Mouse (Mus musculus): ENCODE measurements around the gene Psapl1.

The Psapl1 gene

GRCm38 (mm10) chr5:36203916-36204315 is at the start of gene Psapl1:
Gene Psapl1 (plus strand): TSS chr5:36204021.
- no peak for DNase-seq (ENCODE audit: low read depth, low spot score)

DNA sequence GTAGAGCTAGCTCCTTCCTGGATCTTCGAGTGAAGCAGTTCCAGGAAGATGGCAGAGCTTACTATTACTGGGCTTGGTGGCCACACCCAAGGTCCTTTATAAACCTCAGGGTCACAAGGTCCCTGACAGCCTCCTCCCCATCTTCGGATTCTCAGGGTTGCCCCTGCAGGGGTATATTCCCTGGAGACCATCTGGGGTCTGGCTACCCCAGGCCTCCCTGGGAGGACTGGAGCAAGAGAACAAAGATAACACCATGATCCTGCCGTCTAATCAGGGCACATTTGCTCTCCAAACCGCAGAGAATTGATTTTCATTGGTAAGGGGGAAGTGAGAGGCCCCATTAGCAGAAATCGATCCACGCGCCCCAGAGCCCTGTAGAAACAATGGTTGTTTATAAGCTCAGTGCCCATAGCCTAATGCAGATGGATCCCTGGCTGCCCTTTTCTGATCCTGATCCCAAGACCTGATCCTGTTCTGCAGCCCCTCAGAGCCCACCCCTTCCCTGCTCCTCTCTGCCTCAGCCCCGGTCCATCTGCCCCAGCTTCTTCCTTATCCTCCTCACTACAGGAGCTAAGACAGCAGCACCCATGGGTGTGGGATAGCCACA is 48.8 kb upstream of the Psapl1 start:
- DNase-seq (ENCODE audit: low read depth, low spot score), result no peak

DNA sequence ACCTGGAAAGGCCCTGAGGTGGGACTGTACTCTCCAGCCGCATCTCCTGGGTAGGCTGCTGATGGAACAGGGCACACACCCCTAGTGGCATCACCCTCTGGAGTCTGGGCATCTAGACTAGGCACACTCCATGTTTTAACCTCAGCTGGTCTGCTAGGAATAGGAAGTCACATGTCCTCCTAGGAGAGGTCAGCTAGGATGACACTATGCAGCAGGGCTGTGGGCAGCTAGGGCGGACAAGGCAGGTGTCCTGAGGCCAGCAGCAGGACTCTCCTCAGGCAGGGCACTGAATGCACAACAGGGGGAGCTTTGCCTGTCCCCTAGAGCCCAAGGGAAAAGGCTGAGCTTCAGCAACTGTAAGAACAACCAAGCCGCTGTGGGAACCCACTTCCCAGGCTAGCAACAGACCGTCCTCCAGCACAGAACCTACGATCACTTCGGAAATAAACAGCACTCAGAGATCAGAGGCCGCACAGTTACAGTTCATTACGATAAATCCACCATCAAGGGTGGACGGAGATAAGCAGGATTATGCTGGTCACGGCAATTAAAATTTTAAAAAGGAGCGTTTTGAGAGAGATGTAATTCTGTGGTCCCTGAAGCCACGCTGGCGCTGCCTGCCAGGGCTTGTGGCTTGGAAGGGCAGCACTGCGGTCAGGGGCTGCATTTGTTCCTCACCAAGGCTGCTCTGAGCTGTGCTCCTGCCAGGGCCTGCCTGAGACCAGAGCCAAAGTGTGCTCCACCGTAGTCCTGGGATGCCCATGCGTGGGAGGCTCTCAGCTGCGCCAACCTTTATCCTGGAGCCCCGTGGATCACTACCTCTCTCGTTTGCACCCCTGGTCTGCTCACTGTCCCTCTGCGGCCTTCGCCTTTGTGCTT is 38.2 kb upstream of the Psapl1 start:
- no peak for DNase-seq (ENCODE audit: low read depth, low spot score)

- no peak for DNase-seq (ENCODE audit: low read depth, low spot score)
Observed at GRCm38 (mm10) chr5:36166346-36167013, 37.3 kb upstream of the Psapl1 start.

GRCm38 (mm10) chr5:36168963-36169650 is 34.7 kb upstream of the Psapl1 start:
- no peak for DNase-seq (ENCODE audit: low read depth, low spot score)

DNA sequence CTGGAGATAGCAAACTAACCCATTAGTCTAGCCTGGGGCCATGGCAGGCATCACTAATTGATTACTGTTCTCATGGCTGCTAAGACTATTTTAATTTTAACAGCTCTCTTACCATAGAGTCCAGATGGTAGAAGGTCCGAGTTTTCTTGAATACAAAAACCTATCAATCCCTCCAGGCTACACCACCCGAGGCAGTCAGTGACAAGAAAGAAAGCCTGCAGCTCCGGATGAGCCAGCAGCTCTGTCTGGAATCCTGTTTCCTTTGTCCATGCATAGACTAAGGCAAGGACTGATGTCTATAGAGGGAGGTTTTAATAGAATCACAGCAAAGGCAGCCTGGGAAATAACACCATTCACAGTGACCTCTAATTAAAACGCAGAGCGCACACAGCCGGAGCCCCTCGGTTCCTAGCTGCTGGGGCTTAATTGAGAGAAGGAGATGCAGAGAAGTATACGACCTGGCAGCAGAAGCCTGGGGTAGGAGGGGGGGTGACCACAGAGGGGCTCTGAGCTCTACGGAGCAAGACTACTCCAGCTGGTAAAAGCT is 29.2 kb upstream of the Psapl1 start:
- no peak for DNase-seq (ENCODE audit: low read depth, low spot score)

DNA sequence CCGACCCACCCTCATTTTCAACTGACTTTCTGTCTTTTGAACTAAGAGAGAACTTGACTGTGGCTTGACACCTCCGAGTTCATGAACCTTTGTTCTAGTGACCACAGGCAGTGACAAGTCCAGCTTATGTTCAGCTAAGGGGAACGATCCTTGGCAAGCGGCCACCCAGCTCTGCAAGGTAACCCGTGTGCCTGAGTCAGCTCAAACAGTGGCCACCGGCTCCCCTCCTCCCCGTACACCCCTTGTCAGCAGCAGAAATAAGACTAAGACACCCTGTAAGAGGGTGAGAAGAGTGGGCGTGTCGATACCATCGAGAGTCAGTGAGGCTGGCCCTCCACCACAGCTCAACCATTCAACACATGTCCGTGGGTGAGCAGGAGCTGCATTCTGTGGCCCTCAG is 27.4 kb upstream of the Psapl1 start:
- no peak for DNase-seq (ENCODE audit: low read depth, low spot score)

- DNase-seq (ENCODE audit: low read depth, low spot score), result no peak
Observed at GRCm38 (mm10) chr5:36176873-36177272, 26.9 kb upstream of the Psapl1 start.

DNA sequence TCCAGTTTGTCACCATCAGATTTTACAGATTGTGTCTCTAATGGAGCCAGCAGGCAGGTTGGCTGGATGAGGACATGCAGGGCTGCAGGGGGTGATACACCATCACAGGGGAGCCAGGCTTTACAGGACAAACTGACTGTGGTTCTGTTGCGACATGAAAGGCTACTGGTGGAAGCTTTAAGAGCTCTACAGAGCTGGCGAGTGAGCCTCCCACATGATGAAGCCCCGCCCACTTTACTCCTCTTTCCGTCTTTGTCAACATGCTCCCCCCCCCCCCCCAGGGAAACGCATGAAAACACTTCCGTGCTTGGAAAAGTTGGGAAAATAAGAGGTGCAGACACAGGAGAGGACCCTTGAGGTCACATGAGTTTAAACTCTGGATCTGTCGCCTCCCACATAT is 25.6 kb upstream of the Psapl1 start:
- no peak for DNase-seq (ENCODE audit: low read depth, low spot score)

DNA sequence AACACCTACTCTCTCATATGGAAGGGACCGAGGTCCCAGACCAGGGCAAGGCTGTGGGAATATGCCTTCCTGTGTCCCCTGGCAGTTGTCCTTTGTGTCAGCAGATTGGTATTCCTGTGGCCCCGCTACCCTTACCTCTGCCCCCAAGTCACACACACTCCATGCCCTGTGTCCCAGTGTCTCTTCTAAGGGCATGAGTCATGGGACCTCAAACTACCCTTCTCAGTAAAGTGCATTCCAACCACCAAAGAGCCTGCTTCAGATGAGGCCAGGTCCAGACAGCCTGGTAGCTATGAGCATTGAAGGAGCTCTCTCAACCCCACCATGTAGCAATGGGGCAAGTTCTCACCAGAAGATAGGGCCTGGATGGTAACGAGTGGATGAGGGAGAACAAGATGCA is 25.0 kb upstream of the Psapl1 start:
- DNase-seq (ENCODE audit: low read depth, low spot score), result no peak

DNA sequence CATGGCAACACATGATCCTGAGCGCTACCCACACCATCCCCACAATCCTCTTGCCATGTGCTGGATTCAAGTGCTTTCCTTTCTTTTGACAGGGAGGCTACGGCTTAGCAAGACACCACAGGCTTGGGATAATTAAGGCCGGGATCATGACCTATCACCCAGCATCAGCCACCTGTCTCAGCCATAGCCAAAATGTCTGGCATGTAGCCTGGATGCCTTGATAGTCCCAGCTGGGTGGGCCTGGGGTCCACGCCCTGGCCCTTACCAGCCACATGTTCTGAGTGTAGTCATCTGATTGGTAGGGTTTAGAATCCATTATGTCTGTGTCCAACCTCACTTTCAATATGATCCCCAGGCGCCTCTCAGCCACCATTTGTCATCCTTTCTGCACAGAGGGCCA is 24.1 kb upstream of the Psapl1 start:
- DNase-seq (ENCODE audit: low read depth, low spot score), result no peak

DNA sequence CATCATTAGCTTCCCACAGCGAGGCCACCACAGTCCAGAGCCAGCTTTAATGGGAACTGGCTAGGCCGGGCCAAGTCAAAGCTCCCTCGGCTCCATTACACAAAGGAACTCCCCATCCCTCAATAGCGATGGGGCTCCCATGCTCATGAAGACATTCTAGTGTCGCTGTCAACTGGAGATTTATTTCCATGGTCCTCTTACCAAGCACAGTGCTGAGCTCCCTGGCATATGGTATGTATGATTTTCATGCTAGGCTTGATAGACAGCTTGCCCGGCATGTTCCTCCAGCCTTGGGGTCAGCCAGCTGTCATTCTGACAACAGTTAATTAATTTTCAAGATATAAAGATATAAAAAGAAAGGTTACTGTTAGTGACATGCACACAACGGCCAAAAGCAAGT is 21.5 kb upstream of the Psapl1 start:
- no peak for DNase-seq (ENCODE audit: low read depth, low spot score)

- DNase-seq (ENCODE audit: low read depth, low spot score), result no peak
Observed at GRCm38 (mm10) chr5:36186294-36187053, 17.3 kb upstream of the Psapl1 start.

- DNase-seq (ENCODE audit: low read depth, low spot score), result no peak
Observed at GRCm38 (mm10) chr5:36188310-36188709, 15.5 kb upstream of the Psapl1 start.

DNA sequence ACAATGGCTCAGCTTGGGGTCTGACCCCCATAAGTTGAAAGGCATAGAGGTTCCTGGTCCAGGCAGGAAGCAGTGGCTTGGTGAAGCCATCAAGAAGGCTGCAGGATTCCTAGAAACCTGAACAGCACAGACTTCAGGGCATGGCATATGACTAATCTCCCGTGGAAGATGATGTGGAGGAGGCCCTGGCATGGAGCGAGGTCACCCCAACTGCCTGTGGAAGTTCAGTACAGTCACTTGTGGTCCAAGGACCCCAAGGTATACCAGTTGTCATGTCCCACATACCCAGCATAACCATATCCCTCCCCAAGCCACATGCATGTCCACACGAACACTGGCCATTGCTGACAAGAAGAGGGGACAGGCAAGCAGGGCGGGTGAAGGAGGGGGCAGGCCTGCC is 12.5 kb upstream of the Psapl1 start:
- DNase-seq (ENCODE audit: low read depth, low spot score), result no peak

DNA sequence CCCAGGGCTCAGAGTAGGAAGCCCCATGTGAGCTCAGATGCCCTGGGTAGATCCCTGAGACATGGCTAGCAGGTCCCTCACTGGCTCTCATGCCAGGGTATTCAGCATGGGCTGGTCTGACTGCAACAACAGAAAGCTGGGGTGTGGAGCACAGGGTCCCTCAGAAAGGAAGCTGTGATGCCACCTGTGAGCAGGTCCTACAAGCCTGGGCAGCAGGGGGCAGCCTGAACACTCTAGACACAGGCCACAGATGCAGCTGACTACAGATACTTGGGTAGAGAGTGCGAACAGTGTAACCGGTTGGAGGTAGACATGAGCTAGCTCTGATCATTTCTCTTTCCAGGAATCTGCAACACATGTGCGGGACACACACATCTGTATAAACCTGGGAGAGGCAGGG is 11.9 kb upstream of the Psapl1 start:
- DNase-seq (ENCODE audit: low read depth, low spot score), result no peak

DNA sequence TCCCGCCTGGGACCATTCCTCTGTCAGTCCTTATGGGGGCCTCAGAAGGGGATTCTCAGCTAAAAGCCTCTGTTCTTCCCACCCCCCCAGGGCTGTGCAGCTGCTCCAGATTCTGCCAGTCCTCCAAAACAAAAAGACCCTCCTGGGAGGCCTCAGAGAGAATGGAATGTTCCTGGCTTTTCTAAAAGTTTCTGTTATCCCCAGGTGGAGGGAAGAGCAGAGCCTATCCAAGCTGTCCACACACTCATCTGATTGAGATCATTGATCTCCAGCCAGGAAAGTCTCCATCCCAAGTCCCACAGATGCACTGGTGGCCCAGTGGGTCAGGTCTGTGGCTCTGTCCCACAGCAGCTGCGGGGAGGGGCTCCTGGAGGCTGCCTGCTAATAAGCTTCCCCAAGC is 11.1 kb upstream of the Psapl1 start:
- DNase-seq (ENCODE audit: low read depth, low spot score), result no peak

GRCm38 (mm10) chr5:36194631-36195030 is 9.2 kb upstream of the Psapl1 start:
- no peak for DNase-seq (ENCODE audit: low read depth, low spot score)

- no peak for DNase-seq (ENCODE audit: low read depth, low spot score)
Observed at GRCm38 (mm10) chr5:36195436-36195835, 8.4 kb upstream of the Psapl1 start.

DNA sequence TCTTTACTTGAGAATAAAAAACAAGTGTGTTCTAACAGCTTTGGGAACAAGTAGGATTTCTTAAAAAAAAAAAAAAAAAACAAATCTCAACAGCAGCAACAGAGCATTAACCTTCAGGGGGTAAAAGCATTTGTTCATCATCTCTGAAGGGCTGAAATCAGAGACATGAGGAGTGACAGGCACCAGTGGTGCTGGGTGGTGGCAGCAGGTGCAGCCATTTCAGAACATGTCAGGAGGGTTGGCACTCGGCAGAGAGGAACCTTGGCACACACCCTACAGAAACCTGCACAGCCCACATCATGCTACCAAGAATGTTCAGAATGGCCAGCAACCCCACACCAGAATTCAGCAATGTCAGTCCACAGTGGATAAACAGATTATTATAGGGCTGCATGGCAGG is 4.3 kb upstream of the Psapl1 start:
- DNase-seq (ENCODE audit: low read depth, low spot score), result no peak

GRCm38 (mm10) chr5:36202781-36203180 is 1.0 kb upstream of the Psapl1 start:
- DNase-seq (ENCODE audit: low read depth, low spot score), result no peak

Measured in WW6 (cell line).